Mouse (Mus musculus) layer of hippocampus, adult 11-12 months (tissue): ENCODE measurements at regions not wholly inside any gene's neighbourhood (a gene's known extent, or its start where the extent isn't known, plus 50 kb on each side); places are given as distances from the start of the nearest gene placed in this dataset.

Source experiments
- DNase-seq: peaks from one replicate; pipeline ENCODE4 v3.0.0; 2022; ENCODE audit warnings: low spot score

DNA sequence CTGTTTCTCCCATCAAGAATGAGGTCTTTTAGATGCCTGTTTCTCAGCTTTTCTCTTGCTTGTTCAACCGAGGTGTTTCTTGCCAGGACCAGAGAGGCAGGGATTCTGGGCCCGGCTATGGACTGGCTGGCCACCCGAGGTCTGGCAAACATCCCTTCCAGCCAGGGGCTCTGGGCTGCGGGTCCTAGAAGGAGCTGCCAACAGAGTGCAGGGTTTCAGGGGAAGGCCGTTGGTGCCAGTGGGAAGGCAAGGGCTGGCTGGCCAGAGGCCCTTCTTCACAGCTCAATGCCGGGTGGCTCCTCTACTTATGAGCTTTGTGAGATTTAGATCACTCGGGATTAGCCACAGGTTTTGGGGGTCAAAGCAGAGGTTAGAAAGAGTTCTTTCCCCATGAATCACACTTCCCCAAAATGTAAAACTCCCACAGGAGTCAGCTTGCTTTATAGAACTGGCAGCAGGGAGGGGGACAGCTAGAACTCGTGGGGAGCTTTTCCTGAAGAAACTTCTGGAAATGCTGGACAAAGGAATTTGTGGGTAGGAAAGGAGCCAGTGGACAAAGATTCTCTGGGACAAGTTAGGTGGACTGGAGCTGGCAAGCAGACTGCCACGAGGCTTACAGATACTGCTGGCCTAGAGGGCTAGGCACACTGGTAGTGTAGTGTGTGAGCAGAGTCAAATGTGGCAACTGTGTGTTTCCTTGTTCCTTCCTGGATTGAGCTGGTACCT is 104.1 kb upstream of the Vps8 start:
- peak; percentile 40 for DNase-seq

GRCm38 (mm10) chr16:21320284-21320683 is 102.6 kb upstream of the Vps8 start:
- no peak for DNase-seq

DNA sequence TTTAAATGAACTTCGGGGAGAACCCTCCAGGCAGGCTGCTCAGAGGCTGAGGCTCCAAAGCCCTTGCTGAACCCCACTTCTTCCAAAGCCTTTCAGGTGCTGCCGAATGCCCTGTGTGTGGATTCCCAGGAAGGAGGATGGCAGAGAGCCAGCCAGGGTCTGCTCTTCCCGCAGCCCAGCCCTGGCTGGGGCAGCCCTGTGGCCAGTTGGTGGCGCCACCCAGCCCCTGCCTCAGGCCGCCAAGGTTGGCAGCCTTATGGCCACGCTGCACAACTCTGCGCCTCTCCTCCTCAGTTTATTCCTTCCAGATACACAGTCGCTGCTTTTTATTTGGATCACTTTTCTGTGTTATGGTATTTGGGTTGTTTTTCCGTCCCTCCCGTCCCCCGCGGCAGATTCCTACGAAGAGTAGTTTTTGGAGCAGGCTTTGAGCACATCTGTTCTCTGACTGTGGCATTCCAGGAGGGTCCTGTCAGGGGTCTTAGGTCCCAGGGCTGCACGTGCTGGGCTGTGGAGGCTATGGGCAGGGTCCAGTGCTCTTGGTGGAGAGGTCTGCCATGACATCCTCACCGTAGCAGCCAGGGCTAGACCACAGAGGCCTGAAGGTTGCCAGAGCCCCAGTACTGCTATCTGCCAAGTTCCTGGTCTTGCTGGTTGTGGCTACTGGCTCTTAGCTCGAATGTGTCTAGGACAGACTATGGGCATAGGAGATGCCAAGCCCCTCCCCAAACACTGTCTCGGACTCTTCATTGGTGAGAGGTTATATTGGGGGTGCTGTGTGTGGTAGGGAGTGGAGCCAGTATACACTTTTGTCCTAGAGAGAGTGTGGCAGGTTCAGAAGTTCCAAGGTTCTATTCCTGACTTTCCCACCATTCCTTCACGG is 101.5 kb upstream of the Vps8 start:
- DNase-seq = no peak

DNA sequence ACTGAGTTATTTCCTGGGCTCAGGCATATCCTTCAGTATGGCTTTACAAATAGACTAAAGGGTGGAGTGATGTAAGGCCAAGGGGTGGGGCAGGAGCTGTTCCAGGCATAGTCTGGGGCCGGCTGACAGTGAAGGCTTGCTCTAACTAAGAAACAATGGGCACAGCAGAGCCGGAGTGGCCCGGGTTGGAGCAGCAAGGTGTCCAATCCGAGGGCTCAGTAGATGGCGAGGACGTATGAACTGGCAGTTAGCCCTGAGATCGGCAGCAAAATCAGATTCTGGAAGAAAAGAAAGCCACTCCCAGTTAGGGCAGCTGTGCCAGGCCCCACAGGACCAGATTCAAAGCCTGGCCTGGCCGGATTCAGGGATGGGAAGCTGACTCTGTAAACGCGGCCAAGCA is 100.5 kb upstream of the Vps8 start:
- peak; percentile 34 for DNase-seq

DNA sequence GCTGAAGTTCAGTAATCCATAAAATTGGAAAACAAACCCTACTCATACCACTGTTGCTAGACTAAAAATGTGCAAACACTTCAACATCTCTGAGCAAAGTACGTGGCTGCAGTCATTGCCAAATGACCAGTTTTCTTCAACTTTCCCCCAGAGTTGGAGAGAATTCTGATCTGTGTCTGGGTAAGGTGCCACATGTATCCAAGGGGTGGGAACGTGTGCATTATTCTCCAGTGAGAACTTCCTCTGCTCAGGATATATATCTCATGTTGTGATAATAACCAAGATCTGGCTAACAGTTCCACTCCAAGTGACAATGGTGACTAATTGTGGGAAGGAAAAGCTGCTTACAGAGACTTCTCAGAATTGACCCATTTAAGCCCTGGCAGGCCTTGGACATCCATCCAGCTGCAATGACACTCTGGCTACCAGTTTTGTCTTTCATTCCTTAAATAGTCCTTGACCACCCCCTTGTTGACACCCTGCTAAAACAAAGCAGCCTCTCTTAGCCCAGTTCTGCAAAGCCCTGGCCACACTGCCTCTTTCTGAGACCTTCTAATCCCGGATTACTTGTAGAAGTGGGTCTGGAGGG is 99.4 kb upstream of the Vps8 start:
- no peak for DNase-seq

DNA sequence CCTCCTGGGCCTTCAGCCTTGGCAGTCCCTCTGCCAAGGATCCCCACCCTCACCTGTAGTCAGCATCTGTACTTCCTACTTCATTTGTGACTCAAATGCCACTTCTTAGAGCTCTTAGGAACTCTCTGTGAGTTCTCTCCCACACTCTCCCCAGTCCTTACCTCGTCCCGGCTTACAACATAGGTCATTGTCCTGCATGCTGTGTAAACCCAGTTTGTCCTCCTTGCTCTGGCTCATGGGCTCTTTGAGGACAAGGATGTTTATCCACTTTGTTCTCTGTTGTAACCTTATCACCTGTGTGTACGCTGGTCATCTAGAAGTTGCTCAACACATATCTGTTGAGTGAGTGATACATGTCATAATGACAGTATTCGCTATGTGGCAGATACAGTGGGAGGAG is 94.9 kb upstream of the Vps8 start:
- no peak for DNase-seq

DNA sequence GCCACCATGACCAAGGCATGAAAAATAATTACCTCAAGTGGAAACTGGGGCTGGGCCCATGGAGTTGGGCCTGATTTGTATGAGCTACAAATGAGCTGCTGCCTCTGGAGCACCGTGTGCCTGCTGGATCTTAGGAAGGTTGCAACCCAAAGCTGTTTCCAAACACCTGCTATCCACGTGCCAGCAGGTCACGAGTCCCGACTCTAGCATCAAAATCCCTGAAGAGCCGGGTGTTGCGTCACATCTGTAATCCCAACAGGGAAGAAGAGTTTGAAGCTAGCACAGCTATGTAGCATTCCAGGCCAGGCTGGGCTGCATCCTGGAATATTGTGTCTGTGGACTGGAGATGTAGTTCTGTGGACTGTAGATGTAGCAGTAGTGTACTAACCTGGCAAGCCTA is 93.7 kb upstream of the Vps8 start:
- DNase-seq = no peak

DNA sequence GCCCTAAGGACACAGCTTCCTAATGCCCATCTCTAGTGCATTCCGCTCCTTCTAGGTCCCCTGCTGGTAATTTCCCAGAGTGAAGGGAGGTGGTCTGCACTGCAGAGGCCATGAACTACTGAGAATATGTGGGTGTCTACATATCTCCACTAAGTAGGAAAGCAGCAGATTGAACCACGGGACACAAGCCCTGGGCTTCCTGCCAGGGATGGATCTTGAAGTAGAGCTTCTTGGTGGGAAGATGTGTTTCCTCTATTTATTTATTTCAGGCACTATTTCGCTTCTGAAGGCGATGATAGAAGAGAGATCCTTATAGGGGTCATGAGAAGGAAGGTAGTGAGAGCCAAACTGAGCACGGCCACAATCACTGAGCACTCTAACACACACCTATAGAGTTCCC is 91.7 kb upstream of the Vps8 start:
- DNase-seq = no peak

DNA sequence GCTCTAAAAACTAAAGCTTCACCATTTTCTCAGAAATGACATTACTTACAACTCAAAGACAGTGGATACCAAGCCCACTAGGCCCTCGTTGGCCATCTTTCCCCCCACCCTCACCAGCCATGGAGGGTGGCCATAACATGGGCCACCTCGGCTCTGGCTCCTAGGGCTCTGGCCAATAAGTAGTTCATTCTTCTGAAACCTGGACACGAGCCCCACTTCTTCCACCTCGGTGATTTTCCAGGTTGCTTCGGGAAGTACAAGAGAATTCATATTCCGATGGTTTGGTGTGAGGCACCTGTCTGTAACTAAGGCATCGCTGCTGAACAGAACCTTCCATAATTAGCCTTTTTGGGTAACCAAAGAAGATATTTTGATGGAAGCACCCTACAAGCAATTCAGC is 90.5 kb upstream of the Vps8 start:
- DNase-seq = no peak

GRCm38 (mm10) chr16:21332862-21333222 is 90.1 kb upstream of the Vps8 start:
- DNase-seq = no peak

GRCm38 (mm10) chr16:21333223-21333951 is 89.5 kb upstream of the Vps8 start:
- DNase-seq = peak; percentile 93

GRCm38 (mm10) chr16:21339061-21339459 is 83.9 kb upstream of the Vps8 start:
- DNase-seq = no peak

DNA sequence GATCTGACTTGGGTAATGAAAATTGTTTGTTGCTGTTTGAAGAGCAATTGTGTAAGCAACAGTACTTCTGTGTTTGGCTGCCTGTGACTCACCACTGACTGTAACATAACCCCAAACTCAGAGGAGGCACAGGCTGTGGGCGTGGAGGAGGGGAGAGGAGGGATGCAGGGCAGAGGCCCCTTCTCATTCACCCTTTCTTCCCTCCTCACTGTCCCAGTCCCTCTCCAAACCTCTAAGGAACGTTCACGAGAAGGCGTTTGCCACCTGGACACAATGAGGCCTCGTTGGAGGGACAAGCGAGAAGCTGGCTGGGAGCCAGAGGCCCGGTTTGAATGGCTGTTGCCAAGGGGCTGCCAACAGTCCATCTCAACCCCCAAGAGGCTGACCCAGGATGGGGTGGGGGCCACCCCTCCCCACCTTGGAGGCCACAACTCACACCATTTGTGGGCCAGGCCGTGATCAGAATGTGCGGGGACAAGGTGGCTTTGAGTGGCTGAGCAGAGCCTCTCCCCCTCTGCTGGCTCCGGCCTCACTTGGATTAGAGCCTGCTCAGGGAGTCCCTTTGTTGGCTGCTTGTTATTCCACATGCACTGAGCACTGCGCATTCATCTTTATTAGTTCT is 83.3 kb upstream of the Vps8 start:
- peak; percentile 50 for DNase-seq

DNA sequence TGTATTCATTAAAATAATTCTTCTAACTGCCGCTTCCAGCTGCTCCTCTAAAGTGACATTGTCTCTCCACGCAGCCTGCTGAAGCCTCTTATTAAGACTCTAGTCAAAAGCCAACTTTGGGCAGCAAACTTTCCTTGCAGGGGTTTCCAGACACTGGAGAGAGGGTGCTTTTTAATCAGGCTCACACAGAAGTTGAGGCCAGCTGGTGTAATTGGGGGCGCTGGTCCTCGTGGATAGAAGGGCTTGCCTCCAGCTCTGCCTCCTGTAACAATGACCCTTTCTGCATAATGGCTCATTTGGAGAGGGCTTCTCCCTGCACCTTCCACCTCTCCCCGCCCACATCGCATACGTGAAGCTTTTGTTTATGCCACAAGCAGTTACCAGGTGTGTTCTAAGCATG is 82.8 kb upstream of the Vps8 start:
- DNase-seq = no peak

- DNase-seq = no peak
Measured at GRCm38 (mm10) chr16:21349869-21350268, 73.0 kb upstream of the Vps8 start.

DNA sequence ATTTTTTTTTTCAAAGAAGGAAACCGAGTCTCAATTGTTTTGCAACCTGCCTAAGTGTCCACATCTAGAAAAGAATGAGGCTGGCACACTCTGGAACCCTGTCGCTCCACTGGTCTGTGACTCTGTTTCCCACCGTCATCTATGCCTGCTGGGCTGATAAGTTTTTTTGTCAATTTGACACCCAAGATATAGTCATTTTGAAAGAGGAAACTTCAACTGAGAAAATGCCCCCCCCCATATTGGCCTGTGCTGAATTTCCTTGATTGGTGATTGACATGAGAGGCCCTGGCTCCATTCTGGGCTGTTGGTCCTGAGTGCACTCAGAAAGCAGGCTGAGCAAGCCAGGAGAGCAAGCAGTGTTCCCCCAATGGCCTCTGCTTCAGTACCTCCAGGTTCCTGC is 71.6 kb upstream of the Vps8 start:
- no peak for DNase-seq

- no peak for DNase-seq
Measured at GRCm38 (mm10) chr16:21353111-21353510, 69.8 kb upstream of the Vps8 start.

- no peak for DNase-seq
Measured at GRCm38 (mm10) chr16:21353545-21353944, 69.4 kb upstream of the Vps8 start.

DNA sequence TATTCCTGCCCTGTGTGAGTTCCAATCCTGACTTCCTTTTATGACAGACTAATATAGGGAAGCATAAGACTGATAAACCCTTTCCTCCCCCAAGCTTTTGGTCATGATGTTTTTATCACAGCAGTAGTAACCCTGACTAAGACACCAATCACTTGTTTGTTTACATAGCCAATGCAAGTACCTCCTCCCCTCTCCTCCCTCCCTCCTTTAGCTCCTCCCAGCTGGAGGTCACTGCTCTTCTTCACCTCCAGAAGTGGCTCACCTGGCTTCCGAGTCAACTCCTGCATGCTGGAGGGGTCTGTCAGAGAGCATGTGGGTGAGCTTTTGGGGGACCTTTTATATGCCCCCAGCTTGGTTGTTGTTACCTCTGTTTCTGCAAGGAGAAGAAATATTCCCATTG is 67.3 kb upstream of the Vps8 start:
- DNase-seq = no peak

GRCm38 (mm10) chr16:21357433-21357832 is 65.5 kb upstream of the Vps8 start:
- no peak for DNase-seq

DNA sequence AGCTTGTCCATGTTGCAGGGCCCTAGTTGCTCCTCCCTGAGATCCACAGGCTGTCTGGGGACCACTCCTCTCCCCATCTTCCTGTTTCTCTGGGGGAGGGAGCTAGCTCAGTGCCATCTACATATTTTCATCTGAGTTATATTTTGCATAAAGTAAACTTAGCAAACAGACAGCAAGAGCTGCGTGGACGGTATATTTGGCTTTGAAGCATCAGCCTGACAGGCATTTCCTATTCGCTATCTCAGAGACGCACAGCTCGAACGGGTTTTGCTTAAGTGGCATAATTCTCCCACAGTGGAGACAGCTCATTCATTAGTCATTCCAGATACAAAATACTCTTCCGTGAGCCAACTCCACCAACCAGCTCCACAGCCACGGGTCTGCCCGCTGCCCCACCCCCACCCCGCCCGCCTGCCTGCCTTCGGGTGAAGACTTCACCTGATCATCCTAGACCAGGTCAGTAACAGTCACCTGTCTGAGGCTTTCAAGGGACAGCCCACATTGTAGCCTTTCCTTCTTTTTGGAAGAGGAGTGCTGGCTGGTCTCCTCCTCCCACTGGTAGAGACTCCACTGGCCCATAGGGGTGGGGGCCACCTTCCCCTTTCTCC is 64.5 kb upstream of the Vps8 start:
- DNase-seq = no peak

GRCm38 (mm10) chr16:21359459-21359858 is 63.5 kb upstream of the Vps8 start:
- DNase-seq = no peak
